Mouse (Mus musculus) stomach, postnatal 0 days (tissue): ENCODE data around the gene Spag7. TPM values are rescaled to one million over a fixed set of nuclear protein-coding genes. Genes with fewer than 3 reads are reported as not detected.
A peak's percentile ranks its signal among the peaks of the same experiment; 100 is the strongest.

Experiments used
- ATAC-seq: fragments of 200-750 bp; cut with Nextera tagmentation; 2 replicates; pipeline ENCODE4 v1.8.0; 2017; ENCODE audit not compliant: low FRiP score, low TSS enrichment
- DNase-seq: peaks from one replicate; pipeline ENCODE4 v3.0.0-alpha.2; 2016; ENCODE audit warnings: low spot score
- H3K27ac ChIP-seq: fragments of 300-500 bp; sonication (generic); replicated peaks from 2 replicates; pipeline ENCODE4 v1.5.1; 2014; ENCODE audit warnings: mild to moderate bottlenecking, control low read depth
- H3K27me3 ChIP-seq: fragments of 300-500 bp; sonication (generic); 2 replicates; pipeline ENCODE4 v1.6.1; 2014; ENCODE audit warnings: low read length; ENCODE audit not compliant: control insufficient read depth, insufficient read depth
- H3K36me3 ChIP-seq: fragments of 300-500 bp; sonication (generic); 2 replicates; pipeline ENCODE4 v1.6.1; 2014; ENCODE audit warnings: low read length, mixed read lengths; ENCODE audit not compliant: control insufficient read depth, insufficient read depth
- H3K4me1 ChIP-seq: fragments of 300-500 bp; sonication (generic); replicated peaks from 2 replicates; pipeline ENCODE4 v1.6.1; 2014; ENCODE audit warnings: antibody characterized with exemption; ENCODE audit not compliant: control insufficient read depth, insufficient read depth
- H3K4me2 ChIP-seq: fragments of 300-500 bp; sonication (generic); replicated peaks from 2 replicates; pipeline ENCODE4 v1.6.1; 2014; ENCODE audit warnings: low read depth, mild to moderate bottlenecking, control low read depth, moderate library complexity
- H3K4me3 ChIP-seq: fragments of 300-500 bp; sonication (generic); 2 replicates; pipeline ENCODE4 v1.5.1; 2014; ENCODE audit warnings: low read depth, low read length, control low read depth
- H3K9ac ChIP-seq: fragments of 300-500 bp; sonication (generic); 2 replicates; pipeline ENCODE4 v1.6.1; 2014; ENCODE audit warnings: mild to moderate bottlenecking, low read length, control low read depth, mixed read lengths
- H3K9me3 ChIP-seq: fragments of 300-500 bp; sonication (generic); 2 replicates; pipeline ENCODE4 v1.6.1; 2016; ENCODE audit warnings: low read length; ENCODE audit not compliant: control insufficient read depth
- CTCF ChIP-seq: IDR thresholded peaks from 2 replicates; pipeline ENCODE4 v1.5.1; 2016; ENCODE audit warnings: antibody characterized with exemption, low read depth, mild to moderate bottlenecking, moderate library complexity
- EP300 ChIP-seq: optimal IDR thresholded peaks from 2 replicates; pipeline ENCODE3; 2016; ENCODE audit warnings: antibody characterized with exemption
- WGBS: fragments of 180-500 bp; shearing (Covaris S2); extraction: QIAGEN DNeasy Blood & Tissue Kit; methylation state at CpG from one replicate; pipeline ENCODE4 v1.1.7; 2014; 5-methylcytosine and 5-hydroxymethylcytosine counted together
- polyA plus RNA-seq: library from polyadenylated mRNA; unstranded; fragments of >200 nt; fragmentation: Nextera tagmentation; extraction: Ambion mirVana; gene quantifications from 2 replicates; pipeline ENCODE4 v1.2.1, GENCODE M21; 2015

The Spag7 gene
- polyA plus RNA-seq, 1 experiment from 2014 or later, result 77.7 TPM

GRCm38 (mm10) chr11:70638714-70639278 lies 30.4 kb downstream of the Spag7 start, which contains the start of gene Gp1ba:
TSS of gene Gp1ba (plus strand) at chr11:70639122.
- Histone ChIP-seq H3K27ac (no peak within 1 kb of the TSS), H3K4me2 (no peak within 1 kb of the TSS), H3K4me1 (no peaks in the 10 kb centered on the region), H3K9ac (no peak within 1 kb of the TSS), H3K36me3 (no peaks in the 10 kb centered on the region), H3K9me3 (no peaks in the 10 kb centered on the region), H3K4me3 (no peak within 1 kb of the TSS), H3K27me3 (no peaks in the 10 kb centered on the region)
- DNase-seq (peak; percentile 15), ATAC-seq (no peak)
- no peak for TF ChIP-seq CTCF
- TF ChIP-seq EP300, result no peak
- 29% methylated on average over 5 of the region's 5 CpGs for WGBS

- Histone ChIP-seq H3K4me2 (no peak overlapping the region), H3K27me3 (no peaks in the 10 kb centered on the region), H3K4me1 (no peaks in the 10 kb centered on the region), H3K27ac (no peak overlapping the region), H3K9ac (no peak overlapping the region), H3K9me3 (no peaks in the 10 kb centered on the region), H3K4me3 (no peak overlapping the region), H3K36me3 (no peaks in the 10 kb centered on the region)
- DNase-seq, result no peak
- 83% methylated on average over 1 of the region's 1 CpGs for WGBS
- TF ChIP-seq CTCF, result no peak
- TF ChIP-seq EP300, result no peak
- ATAC-seq, result no peak
Measured at GRCm38 (mm10) chr11:70638293-70638692, 30.9 kb downstream of the Spag7 start.

GRCm38 (mm10) chr11:70637764-70638163 lies 31.5 kb downstream of the Spag7 start:
- WGBS, result 100% methylated on average over 1 of the region's 1 CpGs
- ATAC-seq (no peak), DNase-seq (no peak)
- no peaks in the 10 kb centered on the region for H3K36me3 ChIP-seq
- no peak overlapping the region for H3K27ac ChIP-seq
- no peak for TF ChIP-seq CTCF
- no peak for TF ChIP-seq EP300
- no peak overlapping the region for H3K4me3 ChIP-seq
- no peaks in the 10 kb centered on the region for H3K9me3 ChIP-seq
- H3K9ac ChIP-seq, result no peak overlapping the region
- no peaks in the 10 kb centered on the region for H3K27me3 ChIP-seq
- no peaks in the 10 kb centered on the region for H3K4me1 ChIP-seq
- H3K4me2 ChIP-seq, result no peak overlapping the region

GRCm38 (mm10) chr11:70635601-70636000 lies 33.6 kb downstream of the Spag7 start:
- Histone ChIP-seq H3K27me3 (no peaks in the 10 kb centered on the region), H3K9me3 (no peaks in the 10 kb centered on the region), H3K4me1 (no peaks in the 10 kb centered on the region), H3K36me3 (no peaks in the 10 kb centered on the region), H3K27ac (no peak overlapping the region), H3K4me2 (no peak overlapping the region), H3K4me3 (no peak overlapping the region), H3K9ac (no peak overlapping the region)
- DNase-seq (no peak), ATAC-seq (no peak)
- TF ChIP-seq EP300, result no peak
- TF ChIP-seq CTCF, result no peak
- WGBS, result 70% methylated on average over 4 of the region's 4 CpGs

- no peak for DNase-seq
- ATAC-seq, result no peak
- no peak for TF ChIP-seq EP300
- TF ChIP-seq CTCF, result no peak
- WGBS, result 73% methylated on average over 7 of the region's 7 CpGs
- H3K36me3 ChIP-seq, result no peaks in the 10 kb centered on the region
- H3K9ac ChIP-seq, result no peak overlapping the region
- H3K4me1 ChIP-seq, result no peaks in the 10 kb centered on the region
- no peaks in the 10 kb centered on the region for H3K9me3 ChIP-seq
- no peak overlapping the region for H3K4me2 ChIP-seq
- no peak overlapping the region for H3K27ac ChIP-seq
- H3K4me3 ChIP-seq, result no peak overlapping the region
- H3K27me3 ChIP-seq, result no peaks in the 10 kb centered on the region
Measured at GRCm38 (mm10) chr11:70630129-70630528, 39.1 kb downstream of the Spag7 start.

GRCm38 (mm10) chr11:70629557-70629956 lies 39.7 kb downstream of the Spag7 start:
- DNase-seq, result no peak
- 40% methylated on average over 5 of the region's 5 CpGs for WGBS

More at GRCm38 (mm10) chr11:70629557-70629956, 39.7 kb downstream of the Spag7 start:
- H3K27ac ChIP-seq, result no peak overlapping the region
- no peak overlapping the region for H3K9ac ChIP-seq
- H3K4me3 ChIP-seq, result no peak overlapping the region
- no peaks in the 10 kb centered on the region for H3K4me1 ChIP-seq
- TF ChIP-seq CTCF (peak; percentile 63), EP300 (no peak)
- no peaks in the 10 kb centered on the region for H3K27me3 ChIP-seq
- H3K36me3 ChIP-seq, result no peaks in the 10 kb centered on the region
- no peaks in the 10 kb centered on the region for H3K9me3 ChIP-seq
- ATAC-seq, result no peak
- no peak overlapping the region for H3K4me2 ChIP-seq
